Mouse (Mus musculus): Measurements from ENCODE around the gene Vmn1r8.
"Not testable (repeated sequence)": the region's sequence is repeated elsewhere in the genome, so short reads cannot be mapped to it uniquely, and the experiment has no call there.

The Vmn1r8 gene

GRCm38 (mm10) chr6:57031984-57032383 is at the start of gene Vmn1r8:
Gene Vmn1r8, plus strand, starts transcription at chr6:57032284.
- DNase-seq (ENCODE audit: low spot score) = no peak

- DNase-seq (ENCODE audit: low spot score) = no peak
These were observed 35.1 kb upstream of the Vmn1r8 start, which contains the start of gene Vmn1r6 for GRCm38 (mm10) chr6:56996943-56997342. Gene Vmn1r6, plus strand, starts transcription at chr6:56997243.

- not testable (repeated sequence) for DNase-seq (ENCODE audit: low spot score)
These were observed 6.9 kb upstream of the Vmn1r8 start, which contains the start of gene Vmn1r7 for GRCm38 (mm10) chr6:57025224-57025623. Gene Vmn1r7, minus strand, starts transcription at chr6:57025324.

GRCm38 (mm10) chr6:57034674-57035073 is 2.6 kb downstream of the Vmn1r8 start:
- DNase-seq (ENCODE audit: low spot score) = no peak

- no peak for DNase-seq (ENCODE audit: low spot score)
These were observed 31.6 kb downstream of the Vmn1r8 start for GRCm38 (mm10) chr6:57063730-57064129.

- no peak for DNase-seq (ENCODE audit: low spot score)
These were observed 34.4 kb downstream of the Vmn1r8 start, which contains the start of gene Vmn1r9 for GRCm38 (mm10) chr6:57066487-57066886. Gene Vmn1r9, plus strand, starts transcription at chr6:57066787.
